Comparison of ENCODE assay signal across 23 mouse cellular contexts in the genomic region with DNA sequence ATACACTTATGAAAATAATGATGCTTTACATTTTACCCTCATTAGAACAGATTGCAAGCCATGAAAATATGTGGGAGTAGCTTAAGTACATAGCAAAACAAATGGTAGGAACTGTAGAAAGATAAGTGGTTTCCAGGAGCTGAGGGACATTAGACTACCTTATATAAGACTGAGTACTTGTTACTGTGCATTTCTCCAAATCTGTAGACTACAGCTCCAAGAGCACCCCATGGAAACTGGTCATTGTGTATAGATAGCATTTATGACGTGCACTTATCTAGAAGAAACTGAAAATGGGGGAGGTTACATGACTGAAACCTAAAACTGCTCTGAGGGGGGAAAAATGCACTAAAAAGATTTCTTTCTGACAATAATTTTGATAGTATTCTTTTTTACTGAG.
DNase-seq lines count a peak whose midpoint lies in the region; ATAC-seq and TF ChIP-seq lines count a peak whose summit lies in the region.
"Had no signal": no experiment of that assay in that cellular context is flagged by ENCODE, and none has a peak within 500 bp of the region (broad histone marks: within the 10 kb centered on the region; RNA-seq: fewer than 3 reads in every experiment).

No protein-coding gene starts in this region.

- peaks cover 2 to 4% of the 10 kb centered on the region in 2 experiments; a peak in 3 of 4 replicates for H3K4me1 ChIP-seq in MEL (ENCODE audit: control insufficient read depth in 1 of 2, insufficient read depth in 2 of 2, low read length in 2 of 2)
- H3K4me1 ChIP-seq in liver, embryonic 15.5 days (replicated peaks): peaks cover 30% of the 10 kb centered on the region
- no peaks in the 10 kb centered on the region for H3K4me1 ChIP-seq in forebrain, embryonic 12.5 days
- H3K4me1 ChIP-seq: embryonic facial prominence, embryonic 15.5 days; heart, embryonic 15.5 days; hindbrain, embryonic 13.5 days had no signal

- TF ChIP-seq EP300 in MEL (IDR thresholded peaks at IDR 0.05; ENCODE audit: low read depth in 1 of 2, low read length in 2 of 2): peak in 1 of 2 experiments; percentile 27; a peak in 1 of 4 replicates

- H3K9me3 ChIP-seq in MEL (replicated peaks; ENCODE audit: insufficient read depth, low read length): no peaks in the 10 kb centered on the region
- H3K9me3 ChIP-seq in liver, embryonic 15.5 days (replicated peaks): no peaks in the 10 kb centered on the region
- no peaks in the 10 kb centered on the region for H3K9me3 ChIP-seq in forebrain, embryonic 12.5 days
- H3K9me3 ChIP-seq: embryonic facial prominence, embryonic 15.5 days; heart, embryonic 15.5 days; hindbrain, embryonic 13.5 days had no signal

- H3K4me2 ChIP-seq in liver, embryonic 15.5 days: no peak overlapping the region
- no peak overlapping the region for H3K4me2 ChIP-seq in forebrain, embryonic 12.5 days
- H3K4me2 ChIP-seq: embryonic facial prominence, embryonic 15.5 days; heart, embryonic 11.5 days; heart, embryonic 15.5 days; hindbrain, embryonic 13.5 days had no signal

- WGBS in liver, embryonic 15.5 days (ENCODE audit: insufficient replicate concordance): 21% methylated on average over 1 of the region's 1 CpGs
- WGBS in forebrain, embryonic 12.5 days: 85% methylated on average over 1 of the region's 1 CpGs

- DNase-seq in MEL (ENCODE audit: low read depth, low spot score): peak; percentile 26
- peak; percentile 6 for DNase-seq in induced T-regulatory cell, adult 2 months (ENCODE audit: low read depth)
- no peak for DNase-seq in layer of hippocampus, adult 18-20 months (ENCODE audit: low spot score in 2 of 2)
- DNase-seq: adrenal gland, postnatal 14 days; cerebellum, adult 11 months; cerebellum, adult 8-10 months; cerebellum, postnatal 14 days; embryo, embryonic 11 days; gastrocnemius, postnatal 14 days; heart, adult 2 months; heart, postnatal 14 days had no signal

- no peak for TF ChIP-seq POLR2A in MEL (IDR thresholded peaks at IDR 0.05; ENCODE audit: control insufficient read depth in 1 of 2, insufficient read depth in 1 of 2, low read depth in 1 of 2, low read length in 2 of 2, poor library complexity in 1 of 2)

- no peaks in the 10 kb centered on the region for H3K27me3 ChIP-seq in MEL (ENCODE audit: control insufficient read depth in 1 of 2, insufficient read depth in 2 of 2, low read length in 2 of 2)
- H3K27me3 ChIP-seq in liver, embryonic 15.5 days: no peaks in the 10 kb centered on the region
- no peaks in the 10 kb centered on the region for H3K27me3 ChIP-seq in forebrain, embryonic 12.5 days
- H3K27me3 ChIP-seq: embryonic facial prominence, embryonic 15.5 days; heart, embryonic 15.5 days; hindbrain, embryonic 13.5 days; Patski had no signal

- H3K9ac ChIP-seq in MEL (ENCODE audit: control insufficient read depth, low read depth, low read length, poor library complexity, severe bottlenecking): no peak overlapping the region
- no peak overlapping the region for H3K9ac ChIP-seq in liver, embryonic 15.5 days
- H3K9ac ChIP-seq in forebrain, embryonic 12.5 days: no peak overlapping the region
- H3K9ac ChIP-seq: embryonic facial prominence, embryonic 15.5 days; heart, embryonic 15.5 days; hindbrain, embryonic 13.5 days had no signal

- no peak overlapping the region for H3K27ac ChIP-seq in MEL (ENCODE audit: control insufficient read depth, low read depth, low read length)
- H3K27ac ChIP-seq in liver, embryonic 15.5 days (replicated peaks): peak overlapping the region; percentile 11
- no peak overlapping the region for H3K27ac ChIP-seq in forebrain, embryonic 12.5 days
- H3K27ac ChIP-seq: embryonic facial prominence, embryonic 15.5 days; forebrain, embryonic 10.5 days; heart, adult 2 months; heart, embryonic 15.5 days; hindbrain, embryonic 13.5 days had no signal

- H3K4me3 ChIP-seq in MEL (ENCODE audit: control insufficient read depth in 1 of 2, insufficient read depth in 1 of 2, low read depth in 2 of 2, low read length in 2 of 2): no peak overlapping the region
- no peak overlapping the region for H3K4me3 ChIP-seq in liver, embryonic 15.5 days (replicated peaks)
- no peak overlapping the region for H3K4me3 ChIP-seq in forebrain, embryonic 12.5 days (replicated peaks)
- H3K4me3 ChIP-seq: embryonic facial prominence, embryonic 15.5 days; erythroblast, embryonic 14.5 days; forebrain, embryonic 10.5 days; heart, adult 2 months; heart, embryonic 15.5 days; hindbrain, embryonic 13.5 days had no signal

- H3K36me3 ChIP-seq in MEL (ENCODE audit: control insufficient read depth in 1 of 2, insufficient read depth in 2 of 2, low read length in 2 of 2): peaks cover 11 to 20% of the 10 kb centered on the region in 2 experiments
- H3K36me3 ChIP-seq in liver, embryonic 15.5 days (replicated peaks): peaks cover 4% of the 10 kb centered on the region; the same call in 1 of the 2 replicates
- 0 out of 2 replicates have a peak, but pooled peaks cover 5% of the 10 kb centered on the region for H3K36me3 ChIP-seq in forebrain, embryonic 12.5 days (replicated peaks)
- H3K36me3 ChIP-seq: embryonic facial prominence, embryonic 15.5 days; heart, embryonic 15.5 days had no signal

- ATAC-seq in liver, embryonic 15.5 days (ENCODE audit: insufficient read depth): peak; percentile 69
- peak; percentile 81 for ATAC-seq in megakaryocyte-erythroid progenitor cell, adult 5-6 weeks (replicated peaks; ENCODE audit: low FRiP score, low TSS enrichment, poor library complexity, severe bottlenecking)
- no peak for ATAC-seq in forebrain, embryonic 12.5 days (ENCODE audit: low FRiP score)
- no peak for ATAC-seq in inflammation-experienced regulatory T-cells, adult 6 months
- ATAC-seq: forebrain, embryonic 16.5 days; Patski had no signal

- no peak for TF ChIP-seq RAD21 in MEL (IDR thresholded peaks at IDR 0.05; ENCODE audit: low read depth, low read length)

- TF ChIP-seq CTCF in MEL (IDR thresholded peaks at IDR 0.05 in 2 of 3, conservative IDR thresholded peaks at IDR 0.05 in 1 of 3; ENCODE audit: control insufficient read depth in 1 of 3, insufficient read depth in 1 of 3, low read depth in 2 of 3, low read length in 3 of 3, poor library complexity in 1 of 3, severe bottlenecking in 1 of 3): no peak

- H3K79me2 ChIP-seq in MEL (ENCODE audit: control insufficient read depth, insufficient read depth, low read length, poor library complexity): no peaks in the 10 kb centered on the region

TF ChIP-seq in MEL, 35 proteins besides CTCF, POLR2A, EP300 and RAD21:
- TF ChIP-seq TCF12 (IDR thresholded peaks at IDR 0.05; ENCODE audit: low read depth, low read length) (no peak), SMC3 (IDR thresholded peaks at IDR 0.05; ENCODE audit: low read depth, low read length) (no peak), NELFE (IDR thresholded peaks at IDR 0.05; ENCODE audit: low read depth, low read length) (no peak), BHLHE40 (IDR thresholded peaks at IDR 0.05; ENCODE audit: borderline replicate concordance, low read depth, low read length) (no peak), TAL1 (IDR thresholded peaks at IDR 0.05; ENCODE audit: low read length) (no peak), MXI1 (IDR thresholded peaks at IDR 0.05; ENCODE audit: low read depth, low read length) (no peak), MEF2A (IDR thresholded peaks at IDR 0.05; ENCODE audit: extremely low read depth, insufficient replicate concordance, low read depth, low read length, poor library complexity, severe bottlenecking) (no peak), SIN3A (IDR thresholded peaks at IDR 0.05; ENCODE audit: low read length) (no peak), ZC3H11A (IDR thresholded peaks at IDR 0.05; ENCODE audit: low read depth, low read length) (no peak), JUND (IDR thresholded peaks at IDR 0.05; ENCODE audit: low read depth, low read length) (no peak)

Comparison
In these comparisons a context has a peak if more than half of its experiments do, and no peak if none do; other contexts are left out.
1. DNase-seq: peak in MEL (single experiment) and induced T-regulatory cell, adult 2 months (single experiment); none in layer of hippocampus, adult 18-20 months (0 of 2).
2. ATAC-seq: peak in liver, embryonic 15.5 days (single experiment) and megakaryocyte-erythroid progenitor cell, adult 5-6 weeks (single experiment); none in forebrain, embryonic 12.5 days (single experiment) and inflammation-experienced regulatory T-cells, adult 6 months (single experiment).